Mouse (Mus musculus) ES-E14 (cell line): ENCODE data around the gene Trarg1. TPM values are rescaled to one million over a fixed set of nuclear protein-coding genes. Genes with fewer than 3 reads are reported as not detected.
A peak's percentile ranks its signal among the peaks of the same experiment; 100 is the strongest.

ENCODE experiments used
- DNase-seq: peaks from one replicate; pipeline ENCODE4 v3.0.0-alpha.2; 2013; ENCODE audit warnings: low read depth, low spot score
- H3K27ac ChIP-seq: 2 replicates; pipeline ENCODE4 v1.5.1; 2012; ENCODE audit warnings: low read depth, mild to moderate bottlenecking, low read length, moderate library complexity, mixed read lengths; ENCODE audit not compliant: poor library complexity, insufficient read depth, severe bottlenecking
- H3K36me3 ChIP-seq: 2 replicates; pipeline ENCODE4 v1.6.1; 2012; ENCODE audit warnings: mild to moderate bottlenecking, low read length, moderate library complexity, mixed read lengths; ENCODE audit not compliant: control insufficient read depth, poor library complexity, insufficient read depth, severe bottlenecking
- H3K4me1 ChIP-seq, 2 experiments: fragments of 150-350 bp in 1 of 2; sonication (generic) in 1 of 2; 2 replicates each; pipeline ENCODE4 v1.6.1; 2012; ENCODE audit warnings: low read length in 2 of 2, mild to moderate bottlenecking in 1 of 2, mixed read lengths in 1 of 2; ENCODE audit not compliant: control insufficient read depth in 2 of 2, insufficient read depth in 2 of 2, poor library complexity in 1 of 2
- H3K4me3 ChIP-seq, 2 experiments: fragments of 150-350 bp in 1 of 2; sonication (generic) in 1 of 2; 2 replicates each; pipeline ENCODE4 v1.5.1; 2012; ENCODE audit warnings: low read length in 2 of 2, low read depth in 1 of 2, mild to moderate bottlenecking in 1 of 2, mixed read lengths in 1 of 2; ENCODE audit not compliant: insufficient read depth in 1 of 2, poor library complexity in 1 of 2, severe bottlenecking in 1 of 2
- H3K9ac ChIP-seq: 2 replicates; pipeline ENCODE4 v1.6.1; 2012; ENCODE audit warnings: low read depth, mild to moderate bottlenecking, low read length, mixed read lengths; ENCODE audit not compliant: poor library complexity, insufficient read depth, severe bottlenecking
- H3K9me3 ChIP-seq: fragments of 150-350 bp; sonication (generic); 2 replicates; pipeline ENCODE4 v1.6.1; 2012; ENCODE audit warnings: low read depth, mild to moderate bottlenecking, low read length; ENCODE audit not compliant: control insufficient read depth, insufficient read depth
- CHD2 ChIP-seq: IDR thresholded peaks from 2 replicates; pipeline ENCODE4 v1.6.1; 2014; ENCODE audit warnings: mild to moderate bottlenecking, low read depth, low read length, inconsistent platforms
- HCFC1 ChIP-seq: IDR thresholded peaks from 2 replicates; pipeline ENCODE4 v1.6.1; 2012; ENCODE audit warnings: low read length, inconsistent platforms, borderline replicate concordance; ENCODE audit not compliant: insufficient read depth
- MAFK ChIP-seq: IDR thresholded peaks from 2 replicates; pipeline ENCODE4 v1.6.1; 2014; ENCODE audit warnings: mild to moderate bottlenecking, low read depth, low read length, inconsistent platforms; ENCODE audit not compliant: insufficient read depth
- ZC3H11A ChIP-seq: IDR thresholded peaks from 2 replicates; pipeline ENCODE4 v1.6.1; 2012; ENCODE audit warnings: low read depth, mild to moderate bottlenecking, inconsistent platforms, low read length, borderline replicate concordance
- ZNF384 ChIP-seq: IDR thresholded peaks from 2 replicates; pipeline ENCODE4 v1.6.1; 2012; ENCODE audit warnings: low read depth, low read length, inconsistent platforms
- in situ Hi-C, 2 experiments: fragments of 600-800 bp; cut with MboI; formaldehyde crosslinking; loops; one replicate each; pipeline ENCODE4 v1.15.1; 2025; ENCODE audit warnings: low sequenced_read_pairs in 2 of 2, inconsistent platforms in 1 of 2; ENCODE audit not compliant: unreplicated experiment in 2 of 2
- total RNA-seq: library from RNA; depleted of rRNA; stranded (reverse); fragments of 300-350 nt; gene quantifications from 2 replicates; pipeline ENCODE4 v1.2.3, GENCODE M21; 2012

Gene Trarg1
- total RNA-seq, 1 experiment, result not detected

DNA sequence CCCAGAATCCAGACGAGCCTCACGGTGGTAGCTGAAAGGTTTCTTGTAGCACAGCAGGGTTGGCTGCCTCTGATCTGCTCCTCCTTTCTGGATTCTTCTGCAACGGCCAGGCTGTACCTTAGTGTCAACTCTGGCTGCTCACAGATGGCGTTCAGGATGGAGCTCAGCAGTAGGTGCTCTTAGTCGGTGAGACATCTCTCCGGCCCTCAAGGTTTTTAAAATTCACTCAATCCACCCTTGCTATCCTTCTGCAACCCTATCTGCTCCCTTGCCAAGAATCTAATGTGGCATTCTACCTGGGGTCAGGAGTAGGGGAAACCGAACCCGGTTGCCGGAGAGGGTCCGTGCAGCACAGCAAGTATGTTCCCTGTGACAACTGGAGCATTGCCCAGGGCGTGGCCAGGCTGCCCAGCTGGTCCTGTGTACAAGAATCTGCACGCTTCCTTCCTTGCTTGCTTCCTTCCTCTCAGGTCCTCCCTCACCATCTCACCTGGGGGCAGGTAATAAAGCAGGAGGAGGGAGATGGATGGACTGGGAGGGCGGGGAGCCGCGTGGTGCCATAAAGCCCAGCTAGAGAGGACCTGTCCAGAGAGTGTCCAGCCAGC is 7.6 kb upstream of the Trarg1 start, which contains the start of gene Bhlha9:
Bhlha9 (plus strand) TSS at position 600 of the 605 bp plus-strand sequence.
- H3K36me3 ChIP-seq, result no peaks in the 10 kb centered on the region
- 0 out of 4 replicates have a peak, but pooled peaks cover 0 to 3% of the 10 kb centered on the region in 2 experiments for H3K4me1 ChIP-seq
- no peak for DNase-seq
- no peak within 1 kb of the TSS for H3K27ac ChIP-seq
- H3K9ac ChIP-seq, result peak within 1 kb of the TSS; percentile 59
- no peaks in the 10 kb centered on the region for H3K9me3 ChIP-seq
- TF ChIP-seq ZC3H11A (no peak), MAFK (no peak), ZNF384 (no peak), CHD2 (no peak), HCFC1 (no peak)
- in situ Hi-C loops, result no loop called here
- H3K4me3 ChIP-seq, result peak within 1 kb of the TSS; percentile 65 to 67

- no peak for TF ChIP-seq ZNF384
- TF ChIP-seq MAFK, result no peak
- TF ChIP-seq HCFC1, result no peak
- no peak for TF ChIP-seq ZC3H11A
- no peak for TF ChIP-seq CHD2
- no peaks in the 10 kb centered on the region for H3K36me3 ChIP-seq
- no peak overlapping the region for H3K27ac ChIP-seq
- no peak for DNase-seq
- 0 out of 4 replicates have a peak, but pooled peaks cover 0 to 3% of the 10 kb centered on the region in 2 experiments for H3K4me1 ChIP-seq
- no peaks in the 10 kb centered on the region for H3K9me3 ChIP-seq
- H3K9ac ChIP-seq, result peak overlapping the region; percentile 59
- H3K4me3 ChIP-seq, result peak overlapping the region; percentile 65 to 67
- in situ Hi-C loops, result no loop called here
Measured at GRCm38 (mm10) chr11:76672561-76673384, 6.8 kb upstream of the Trarg1 start.

GRCm38 (mm10) chr11:76674199-76674598 is 5.4 kb upstream of the Trarg1 start:
- Histone ChIP-seq H3K9ac (no peak overlapping the region), H3K36me3 (no peaks in the 10 kb centered on the region), H3K4me1 (0 out of 4 replicates have a peak, but pooled peaks cover 0 to 3% of the 10 kb centered on the region in 2 experiments), H3K27ac (no peak overlapping the region), H3K9me3 (no peaks in the 10 kb centered on the region), H3K4me3 (no peak overlapping the region)
- in situ Hi-C loops, result no loop called here
- DNase-seq, result no peak
- TF ChIP-seq ZC3H11A (no peak), HCFC1 (no peak), CHD2 (no peak), ZNF384 (no peak), MAFK (no peak)

GRCm38 (mm10) chr11:76674704-76675103 is 4.9 kb upstream of the Trarg1 start:
- Histone ChIP-seq H3K9ac (no peak overlapping the region), H3K4me3 (no peak overlapping the region), H3K9me3 (no peaks in the 10 kb centered on the region), H3K27ac (no peak overlapping the region), H3K36me3 (no peaks in the 10 kb centered on the region), H3K4me1 (0 out of 4 replicates have a peak, but pooled peaks cover 0 to 3% of the 10 kb centered on the region in 2 experiments)
- in situ Hi-C loops, result no loop called here
- TF ChIP-seq HCFC1, result no peak
- no peak for TF ChIP-seq ZNF384
- no peak for TF ChIP-seq CHD2
- no peak for TF ChIP-seq MAFK
- TF ChIP-seq ZC3H11A, result no peak
- DNase-seq, result no peak
